Mouse (Mus musculus) C2C12 (cell line): ENCODE measurements around the gene Uckl1.

Experiments used
- CEBPB ChIP-seq: IDR thresholded peaks from one replicate; pipeline ENCODE4 v1.6.1; 2011; ENCODE audit warnings: low read depth, mild to moderate bottlenecking, control low read depth, moderate library complexity
- CTCF ChIP-seq: IDR thresholded peaks from one replicate; pipeline ENCODE4 v1.5.1; 2011; ENCODE audit not compliant: control insufficient read depth, insufficient read depth, insufficient read length
- MAX ChIP-seq: IDR thresholded peaks from one replicate; pipeline ENCODE4 v1.6.1; 2011; ENCODE audit warnings: mild to moderate bottlenecking, control low read depth
- MYOG ChIP-seq: IDR thresholded peaks from one replicate; pipeline ENCODE4 v1.6.1; 2011; ENCODE audit not compliant: control insufficient read depth, insufficient read length; ENCODE audit errors: extremely low read depth
- USF1 ChIP-seq: IDR thresholded peaks from one replicate; pipeline ENCODE4 v1.6.1; 2011; ENCODE audit warnings: low read depth, mild to moderate bottlenecking, control low read depth, moderate library complexity

DNA sequence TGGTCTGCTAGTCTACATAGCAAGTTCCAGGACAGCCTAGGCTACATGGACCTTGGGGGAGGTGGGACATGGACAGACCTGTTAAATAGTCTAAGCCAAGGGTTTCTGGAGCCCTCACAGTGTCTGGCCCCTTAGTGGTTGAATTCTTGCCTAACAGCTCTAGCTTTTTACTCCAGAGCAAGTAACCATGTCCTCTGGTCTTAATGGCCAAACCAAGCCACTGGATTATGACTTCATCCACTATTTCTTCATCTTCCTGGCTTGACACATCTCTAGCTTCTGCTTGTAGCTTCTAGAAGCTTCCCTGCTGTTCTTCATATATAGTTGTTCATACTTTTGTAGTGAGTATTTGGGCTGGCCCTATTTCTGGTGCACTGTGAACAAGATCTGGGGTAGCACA, 30.9 kb downstream of the Uckl1 start:
- TF ChIP-seq CTCF, result no peak
- no peak for TF ChIP-seq MYOG
- TF ChIP-seq USF1, result no peak
- TF ChIP-seq CEBPB, result no peak
- TF ChIP-seq MAX, result no peak
